Mouse (Mus musculus): ENCODE results near the gene Slc11a1.

DNA sequence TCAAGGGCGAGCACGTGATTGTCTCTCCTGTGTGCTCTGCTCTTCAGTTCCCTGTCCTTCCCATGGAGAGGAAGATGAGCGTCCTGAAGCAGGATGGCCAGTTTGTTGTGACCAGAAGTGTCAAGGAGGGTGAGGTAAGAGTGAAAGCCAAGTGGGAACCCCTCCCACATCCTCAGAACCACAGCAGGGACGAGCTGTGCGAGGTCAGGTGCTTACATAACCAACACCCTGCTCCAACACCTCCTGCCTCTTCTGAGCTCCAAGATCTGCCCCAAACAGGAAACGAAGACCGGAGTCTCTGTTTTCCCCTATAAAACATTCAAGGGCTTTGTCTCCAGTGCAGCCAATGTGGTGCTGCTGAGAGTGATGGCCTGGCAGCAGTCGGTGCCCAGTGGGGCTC, 10.7 kb upstream of the Slc11a1 start:
- TF ChIP-seq CTCF (IDR thresholded peaks at IDR 0.05; ENCODE audit: low read depth, low read length): no peak
- TF ChIP-seq POLR2A (IDR thresholded peaks at IDR 0.05; ENCODE audit: borderline replicate concordance, low read depth, low read length): no peak
